12 mouse cellular contexts compared by ENCODE assay signal in the genomic region with DNA sequence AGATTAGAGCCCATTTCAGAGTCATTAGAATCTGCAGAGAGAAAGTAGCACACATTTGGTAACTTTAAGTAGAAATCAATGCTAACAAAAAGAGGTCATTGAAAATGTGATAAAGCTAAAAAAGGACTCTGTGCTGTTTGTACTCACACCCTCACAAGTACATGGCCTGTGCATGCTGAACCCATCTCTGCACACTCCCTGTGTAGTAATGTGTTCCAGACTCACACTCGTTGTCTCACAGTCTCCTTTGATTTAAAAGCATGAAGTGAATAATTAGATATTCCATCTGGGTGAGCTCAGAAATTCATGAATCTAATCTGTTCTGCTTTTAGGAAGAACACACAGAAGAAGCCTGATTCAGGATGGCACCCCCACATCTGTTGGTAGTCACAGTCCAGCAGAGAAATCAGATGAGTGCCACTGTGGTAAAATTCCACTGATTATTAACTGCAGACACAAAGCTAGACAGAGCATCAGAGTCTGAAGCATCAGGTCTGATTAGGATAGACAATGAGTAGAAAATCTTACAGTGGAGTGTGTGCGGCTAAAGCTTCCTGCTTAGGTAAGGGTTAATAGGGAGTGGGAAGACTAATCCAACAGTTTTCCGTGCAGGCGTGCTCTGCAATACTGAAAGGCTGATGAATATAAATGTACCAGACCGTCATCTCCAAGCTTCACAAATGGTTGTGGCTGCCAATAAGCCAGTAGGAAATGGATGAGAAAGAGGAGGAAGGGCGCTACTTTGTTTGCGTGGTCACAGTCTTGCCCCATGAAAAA.
A peak's percentile ranks its signal among the peaks of the same experiment; 100 is the strongest.
DNase-seq lines count a peak whose midpoint lies in the region; ATAC-seq lines count a peak whose summit lies in the region.
"Had no signal": no experiment of that assay in that cellular context is flagged by ENCODE, and none has a peak within 500 bp of the region (broad histone marks: within the 10 kb centered on the region; RNA-seq: fewer than 3 reads in every experiment).

No protein-coding gene starts in this region.

- peak overlapping the region; percentile 36; the same call in 1 of the 2 replicates for H3K27ac ChIP-seq in midbrain, embryonic 11.5 days (ENCODE audit: low read depth, low read length)
- H3K27ac ChIP-seq in midbrain, embryonic 10.5 days (replicated peaks) = no peak overlapping the region; the same call in 1 of the 2 replicates
- H3K27ac ChIP-seq: embryonic facial prominence, embryonic 15.5 days; limb, embryonic 15.5 days had no signal

- peak; percentile 75 for ATAC-seq in midbrain, embryonic 11.5 days (ENCODE audit: low FRiP score)
- no peak for ATAC-seq in granulocyte monocyte progenitor cell, adult 5-6 weeks (replicated peaks; ENCODE audit: poor library complexity, severe bottlenecking)
- no peak for ATAC-seq in activated CD4-positive, CD25-positive, alpha-beta regulatory T cell, adult 4 months

- intact Hi-C loops in left cerebral cortex, postnatal 36 days (cut with DNase I) = no loop called here

- no peak overlapping the region for H3K9ac ChIP-seq in midbrain, embryonic 11.5 days (ENCODE audit: low read length)
- H3K9ac ChIP-seq: embryonic facial prominence, embryonic 15.5 days; limb, embryonic 15.5 days had no signal

- WGBS in midbrain, embryonic 11.5 days = 43% methylated on average over 7 of the region's 7 CpGs
- WGBS in midbrain, embryonic 10.5 days = 64% methylated on average over 7 of the region's 7 CpGs

- no peak for DNase-seq in midbrain, embryonic 11.5 days (ENCODE audit: low spot score, missing footprints)
- no peak for DNase-seq in midbrain, embryonic 10.5 days (ENCODE audit: low spot score)
- DNase-seq in layer of hippocampus, adult 18-20 months (ENCODE audit: low spot score in 2 of 2) = peak; percentile 61 to 72
- peak; percentile 27 to 30 for DNase-seq in left cerebral cortex, postnatal 36 days (ENCODE audit: low spot score in 2 of 2)
- DNase-seq in right cerebral cortex, postnatal 4 days = peak; percentile 12
- DNase-seq in cerebellum, postnatal 4 days (ENCODE audit: low spot score in 2 of 2) = no peak
- DNase-seq: kidney, adult 11 months; thymus, adult 2 months had no signal

- no peaks in the 10 kb centered on the region for H3K36me3 ChIP-seq in midbrain, embryonic 11.5 days (ENCODE audit: control insufficient read depth, insufficient read depth, low read length)
- no peaks in the 10 kb centered on the region for H3K36me3 ChIP-seq in midbrain, embryonic 10.5 days
- H3K36me3 ChIP-seq: embryonic facial prominence, embryonic 15.5 days; limb, embryonic 15.5 days had no signal

- peaks cover 2% of the 10 kb centered on the region; the same call in 1 of the 2 replicates for H3K4me1 ChIP-seq in midbrain, embryonic 11.5 days (ENCODE audit: control insufficient read depth, insufficient read depth, low read length)
- H3K4me1 ChIP-seq in midbrain, embryonic 10.5 days = peaks cover 11% of the 10 kb centered on the region
- H3K4me1 ChIP-seq: limb, embryonic 15.5 days had no signal

- H3K4me3 ChIP-seq in midbrain, embryonic 11.5 days (ENCODE audit: low read depth, low read length) = no peak overlapping the region
- H3K4me3 ChIP-seq in midbrain, embryonic 10.5 days = no peak overlapping the region
- H3K4me3 ChIP-seq: embryonic facial prominence, embryonic 15.5 days; limb, embryonic 15.5 days had no signal

- H3K27me3 ChIP-seq in midbrain, embryonic 11.5 days (ENCODE audit: control insufficient read depth, insufficient read depth, low read length) = no peaks in the 10 kb centered on the region
- no peaks in the 10 kb centered on the region for H3K27me3 ChIP-seq in midbrain, embryonic 10.5 days (ENCODE audit: low read depth, poor library complexity, severe bottlenecking)
- H3K27me3 ChIP-seq: embryonic facial prominence, embryonic 15.5 days; limb, embryonic 15.5 days had no signal

- no peak overlapping the region for H3K4me2 ChIP-seq in midbrain, embryonic 11.5 days
- H3K4me2 ChIP-seq: embryonic facial prominence, embryonic 15.5 days; limb, embryonic 15.5 days had no signal

- H3K9me3 ChIP-seq in midbrain, embryonic 11.5 days (ENCODE audit: control insufficient read depth, low read length) = no peaks in the 10 kb centered on the region
- no peaks in the 10 kb centered on the region for H3K9me3 ChIP-seq in midbrain, embryonic 10.5 days (replicated peaks)
- H3K9me3 ChIP-seq: embryonic facial prominence, embryonic 15.5 days; limb, embryonic 15.5 days had no signal

Comparison
In these comparisons a context has a peak if more than half of its experiments do, and no peak if none do; other contexts are left out.
1. DNase-seq: peak in layer of hippocampus, adult 18-20 months (2 of 2), left cerebral cortex, postnatal 36 days (2 of 2) and right cerebral cortex, postnatal 4 days (single experiment); none in midbrain, embryonic 11.5 days (single experiment), midbrain, embryonic 10.5 days (single experiment) and cerebellum, postnatal 4 days (0 of 2).